Mouse (Mus musculus) liver, embryonic 14.5 days (tissue): ENCODE data around the gene Zdhhc17.

Experiments used
- CTCF ChIP-seq: IDR thresholded peaks from 2 replicates; pipeline ENCODE4 v1.5.1; 2016; ENCODE audit warnings: antibody characterized with exemption, low read depth, control low read depth
- EP300 ChIP-seq: IDR thresholded peaks from 2 replicates; pipeline ENCODE4 v1.6.1; 2016; ENCODE audit warnings: antibody characterized with exemption, low read depth

DNA sequence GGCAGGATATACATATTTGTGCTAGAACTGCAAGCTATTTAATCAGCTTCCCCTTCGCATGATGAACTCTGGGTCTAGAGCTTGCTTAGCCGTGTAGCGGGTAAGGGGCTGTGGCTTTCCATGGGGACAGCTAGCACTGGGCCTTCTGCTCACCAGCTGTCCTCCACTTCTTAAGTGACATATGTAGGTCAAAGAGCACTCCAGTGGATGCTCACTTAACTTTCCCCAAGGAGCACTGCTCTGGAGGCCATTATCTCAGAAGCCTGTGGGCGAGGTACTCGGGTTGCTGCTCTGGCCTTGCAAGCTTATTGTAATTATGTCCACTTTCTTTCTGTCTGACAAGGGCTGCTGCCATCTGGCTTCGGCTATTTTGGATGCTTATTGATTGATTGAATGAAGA lies 16.2 kb upstream of the Zdhhc17 start:
- TF ChIP-seq EP300 (no peak), CTCF (no peak)
